Mouse (Mus musculus): ENCODE measurements at regions not wholly inside any gene's neighbourhood (a gene's known extent, or its start where the extent isn't known, plus 50 kb on each side); places are given as distances from the start of the nearest gene placed in this dataset.

GRCm38 (mm10) chr4:8953181-8953580, 714.3 kb upstream of the Car8 start:
- peak; percentile 30 for DNase-seq

- DNase-seq = no peak
These were observed 711.1 kb upstream of the Car8 start for GRCm38 (mm10) chr4:8949951-8950350.

- no peak for DNase-seq
These were observed 710.7 kb upstream of the Car8 start for GRCm38 (mm10) chr4:8949537-8949936.

GRCm38 (mm10) chr4:8945116-8945515, 706.3 kb upstream of the Car8 start:
- DNase-seq = no peak

- no peak for DNase-seq
These were observed 704.2 kb upstream of the Car8 start for GRCm38 (mm10) chr4:8943080-8943479.

- DNase-seq = peak; percentile 67
These were observed 700.1 kb upstream of the Car8 start for GRCm38 (mm10) chr4:8938948-8939411.

GRCm38 (mm10) chr4:8935899-8936298, 697.1 kb upstream of the Car8 start:
- no peak for DNase-seq

- DNase-seq = no peak
These were observed 695.7 kb upstream of the Car8 start for GRCm38 (mm10) chr4:8934541-8934940.

- no peak for DNase-seq
These were observed 690.5 kb upstream of the Car8 start for GRCm38 (mm10) chr4:8929346-8929745.

- no peak for DNase-seq
These were observed 689.9 kb upstream of the Car8 start for GRCm38 (mm10) chr4:8928551-8929305.

- no peak for DNase-seq
These were observed 688.5 kb upstream of the Car8 start for GRCm38 (mm10) chr4:8927276-8927906.

GRCm38 (mm10) chr4:8926642-8927275, 687.9 kb upstream of the Car8 start:
- no peak for DNase-seq

GRCm38 (mm10) chr4:8922695-8923363, 684.0 kb upstream of the Car8 start:
- no peak for DNase-seq

- DNase-seq = no peak
These were observed 682.9 kb upstream of the Car8 start for GRCm38 (mm10) chr4:8921477-8922385.

- DNase-seq = no peak
These were observed 681.5 kb upstream of the Car8 start for GRCm38 (mm10) chr4:8920306-8920705.

GRCm38 (mm10) chr4:8919366-8919984, 680.6 kb upstream of the Car8 start:
- no peak for DNase-seq
